Mouse (Mus musculus) limb, embryonic 13.5 days (tissue): ENCODE data around the gene Nat8f5. TPM values are rescaled to one million over a fixed set of nuclear protein-coding genes. Genes with fewer than 3 reads are reported as not detected.
"Not testable (repeated sequence)": the region's sequence is repeated elsewhere in the genome, so short reads cannot be mapped to it uniquely, and the experiment has no call there.

Source experiments
- ATAC-seq: fragments of 200-750 bp; cut with Nextera tagmentation; 2 replicates; pipeline ENCODE4 v1.8.0; 2017; ENCODE audit warnings: low read depth, moderate number of reproducible peaks, moderate TSS enrichment; ENCODE audit not compliant: low FRiP score
- H3K27ac ChIP-seq: fragments of 300-500 bp; sonication (generic); 2 replicates; pipeline ENCODE4 v1.5.1; 2015; ENCODE audit warnings: inconsistent platforms, mild to moderate bottlenecking, moderate library complexity
- H3K27me3 ChIP-seq: fragments of 300-500 bp; sonication (generic); 2 replicates; pipeline ENCODE4 v1.6.1; 2015; ENCODE audit warnings: mild to moderate bottlenecking, inconsistent platforms
- H3K36me3 ChIP-seq: fragments of 300-500 bp; sonication (generic); 2 replicates; pipeline ENCODE4 v1.6.1; 2015; ENCODE audit warnings: inconsistent platforms, mild to moderate bottlenecking, moderate library complexity
- H3K4me1 ChIP-seq: fragments of 300-500 bp; sonication (generic); 2 replicates; pipeline ENCODE4 v1.6.1; 2015; ENCODE audit warnings: inconsistent platforms
- H3K4me2 ChIP-seq: fragments of 300-500 bp; sonication (generic); replicated peaks from 2 replicates; pipeline ENCODE4 v1.6.1; 2015; ENCODE audit warnings: inconsistent platforms, mild to moderate bottlenecking, moderate library complexity
- H3K4me3 ChIP-seq: fragments of 300-500 bp; sonication (generic); 2 replicates; pipeline ENCODE4 v1.5.1; 2015; ENCODE audit warnings: moderate library complexity, mild to moderate bottlenecking, inconsistent platforms
- H3K9ac ChIP-seq: fragments of 300-500 bp; sonication (generic); 2 replicates; pipeline ENCODE4 v1.6.1; 2015; ENCODE audit warnings: mild to moderate bottlenecking, inconsistent platforms
- H3K9me3 ChIP-seq: fragments of 300-500 bp; sonication (generic); 2 replicates; pipeline ENCODE4 v1.6.1; 2016; ENCODE audit warnings: inconsistent platforms
- WGBS: fragments of 180-500 bp; shearing (Covaris S2); methylation state at CpG from one replicate; pipeline ENCODE4 v1.1.7; 2015; 5-methylcytosine and 5-hydroxymethylcytosine counted together
- polyA plus RNA-seq: library from polyadenylated mRNA; unstranded; fragments of >200 nt; fragmentation: Nextera tagmentation; extraction: Ambion mirVana; gene quantifications from 2 replicates; pipeline ENCODE4 v1.2.1, GENCODE M21; 2015

Nat8f5 gene
- polyA plus RNA-seq, 1 experiment from 2014 or later = not detected

GRCm38 (mm10) chr6:85831796-85832321, 11.1 kb upstream of the Nat8f5 start, which contains the start of gene Nat8:
TSS of gene Nat8 (minus strand) at chr6:85832082.
- Histone ChIP-seq H3K4me1 (no peaks in the 10 kb centered on the region), H3K9me3 (no peaks in the 10 kb centered on the region), H3K9ac (no peak within 1 kb of the TSS), H3K4me3 (no peak within 1 kb of the TSS), H3K36me3 (no peaks in the 10 kb centered on the region), H3K4me2 (no peak within 1 kb of the TSS), H3K27ac (no peak within 1 kb of the TSS), H3K27me3 (no peaks in the 10 kb centered on the region)
- 77% methylated on average over 7 of the region's 7 CpGs for WGBS
- no peak for ATAC-seq

GRCm38 (mm10) chr6:85829462-85829861, 8.7 kb upstream of the Nat8f5 start:
- Histone ChIP-seq H3K4me3 (no peak overlapping the region), H3K9me3 (no peaks in the 10 kb centered on the region), H3K36me3 (no peaks in the 10 kb centered on the region), H3K4me1 (no peaks in the 10 kb centered on the region), H3K9ac (no peak overlapping the region), H3K4me2 (no peak overlapping the region), H3K27ac (no peak overlapping the region), H3K27me3 (no peaks in the 10 kb centered on the region)
- no peak for ATAC-seq
- WGBS = 31% methylated on average over 1 of the region's 1 CpGs

GRCm38 (mm10) chr6:85825886-85826285, 5.1 kb upstream of the Nat8f5 start:
- no peak for ATAC-seq
- H3K4me2 ChIP-seq = no peak overlapping the region
- 90% methylated on average over 2 of the region's 2 CpGs for WGBS
- H3K9ac ChIP-seq = no peak overlapping the region
- no peak overlapping the region for H3K27ac ChIP-seq
- H3K4me1 ChIP-seq = no peaks in the 10 kb centered on the region
- no peaks in the 10 kb centered on the region for H3K9me3 ChIP-seq
- no peaks in the 10 kb centered on the region for H3K27me3 ChIP-seq
- no peaks in the 10 kb centered on the region for H3K36me3 ChIP-seq
- H3K4me3 ChIP-seq = no peak overlapping the region

- H3K4me1 ChIP-seq = no peaks in the 10 kb centered on the region
- no peak overlapping the region for H3K27ac ChIP-seq
- WGBS = 94% methylated on average over 1 of the region's 1 CpGs
- no peak overlapping the region for H3K4me2 ChIP-seq
- no peaks in the 10 kb centered on the region for H3K36me3 ChIP-seq
- no peaks in the 10 kb centered on the region for H3K9me3 ChIP-seq
- no peaks in the 10 kb centered on the region for H3K27me3 ChIP-seq
- no peak for ATAC-seq
- H3K9ac ChIP-seq = no peak overlapping the region
- no peak overlapping the region for H3K4me3 ChIP-seq
Measured at GRCm38 (mm10) chr6:85823382-85824090, 2.8 kb upstream of the Nat8f5 start.

GRCm38 (mm10) chr6:85822286-85822685, 1.5 kb upstream of the Nat8f5 start:
- no peak for ATAC-seq
- no peak overlapping the region for H3K9ac ChIP-seq
- 91% methylated on average over 4 of the region's 4 CpGs for whole genome bisulfite sequencing
- H3K36me3 ChIP-seq = no peaks in the 10 kb centered on the region
- no peak overlapping the region for H3K27ac ChIP-seq
- no peaks in the 10 kb centered on the region for H3K9me3 ChIP-seq
- no peaks in the 10 kb centered on the region for H3K27me3 ChIP-seq
- no peak overlapping the region for H3K4me3 ChIP-seq
- H3K4me2 ChIP-seq = no peak overlapping the region
- H3K4me1 ChIP-seq = no peaks in the 10 kb centered on the region

GRCm38 (mm10) chr6:85818338-85818737, 2.4 kb downstream of the Nat8f5 start:
- no peak for ATAC-seq

GRCm38 (mm10) chr6:85813339-85813738, 7.4 kb downstream of the Nat8f5 start:
- H3K27me3 ChIP-seq = no peaks in the 10 kb centered on the region
- no peaks in the 10 kb centered on the region for H3K4me1 ChIP-seq
- H3K9ac ChIP-seq = no peak overlapping the region
- no peak overlapping the region for H3K4me3 ChIP-seq
- no peaks in the 10 kb centered on the region for H3K36me3 ChIP-seq
- no peak for ATAC-seq
- no peaks in the 10 kb centered on the region; the same call in 1 of the 2 replicates for H3K9me3 ChIP-seq
- H3K27ac ChIP-seq = no peak overlapping the region
- 75% methylated on average over 2 of the region's 2 CpGs for WGBS
- H3K4me2 ChIP-seq = no peak overlapping the region

More at GRCm38 (mm10) chr6:85818338-85818737, 2.4 kb downstream of the Nat8f5 start:
- H3K27me3 ChIP-seq = no peaks in the 10 kb centered on the region
- 48% methylated on average over 1 of the region's 1 CpGs for WGBS
- H3K4me1 ChIP-seq = no peaks in the 10 kb centered on the region
- H3K27ac ChIP-seq = no peak overlapping the region
- no peaks in the 10 kb centered on the region for H3K36me3 ChIP-seq
- H3K4me2 ChIP-seq = no peak overlapping the region
- H3K9me3 ChIP-seq = no peaks in the 10 kb centered on the region; the same call in 1 of the 2 replicates
- H3K4me3 ChIP-seq = no peak overlapping the region
- no peak overlapping the region for H3K9ac ChIP-seq

- not testable (repeated sequence) for H3K4me2 ChIP-seq, ATAC-seq, H3K27ac ChIP-seq, H3K27me3 ChIP-seq, H3K9me3 ChIP-seq, H3K36me3 ChIP-seq, H3K9ac ChIP-seq, H3K4me3 ChIP-seq, H3K4me1 ChIP-seq
- WGBS = 33% methylated on average over 3 of the region's 3 CpGs
Measured at GRCm38 (mm10) chr6:85810942-85811537, 9.7 kb downstream of the Nat8f5 start.

- not testable (repeated sequence) for H3K9me3 ChIP-seq, ATAC-seq, H3K4me1 ChIP-seq, H3K9ac ChIP-seq, H3K27ac ChIP-seq, H3K27me3 ChIP-seq, H3K4me3 ChIP-seq, H3K36me3 ChIP-seq, H3K4me2 ChIP-seq
- 90% methylated on average over 3 of the region's 3 CpGs for WGBS
Measured at GRCm38 (mm10) chr6:85810514-85810913, 10.3 kb downstream of the Nat8f5 start.

- H3K9ac ChIP-seq, H3K9me3 ChIP-seq, H3K4me3 ChIP-seq, H3K27ac ChIP-seq, H3K36me3 ChIP-seq, H3K27me3 ChIP-seq, ATAC-seq, H3K4me2 ChIP-seq, H3K4me1 ChIP-seq: not testable (repeated sequence)
- 67% methylated on average over 3 of the region's 3 CpGs for WGBS
Measured at GRCm38 (mm10) chr6:85809784-85810183, 11.0 kb downstream of the Nat8f5 start.

GRCm38 (mm10) chr6:85803180-85803579, 17.6 kb downstream of the Nat8f5 start:
- not testable (repeated sequence) for H3K27me3 ChIP-seq, H3K36me3 ChIP-seq, H3K4me3 ChIP-seq, H3K9me3 ChIP-seq, H3K9ac ChIP-seq, H3K27ac ChIP-seq, H3K4me2 ChIP-seq, H3K4me1 ChIP-seq, ATAC-seq
- WGBS = 63% methylated on average over 5 of the region's 5 CpGs
